Mouse (Mus musculus) erythroblast, adult 5-6 weeks (primary cell): ENCODE data around the gene C1qtnf9. TPM values are rescaled to one million over a fixed set of nuclear protein-coding genes. Genes with fewer than 3 reads are reported as not detected.

Experiments
- total RNA-seq, 2 experiments: library from RNA; stranded (forward) in 1 of 2; stranded (reverse) in 1 of 2; fragments of 150-400 nt in 1 of 2; fragments of 200-764, 138-1000 nt in 1 of 2; gene quantifications; 2 replicates each; pipeline versions ENCODE4 v1.2.3 to v1.2.4; 2015 to 2017; ENCODE audit warnings: low replicate concordance in 2 of 2

C1qtnf9 gene
- total RNA-seq, 2 experiments from 2014 or later = not detected

Other genes with a start within 250 kb of the C1qtnf9 start
- gene Spata13, start 134.1 kb upstream of the C1qtnf9 start, total RNA-seq (2015; ENCODE audit: low replicate concordance) = 7.1 and 25.3 TPM in 2 replicates
- 30.1 and 55.5 TPM in 2 replicates for gene Spata13, start 134.1 kb upstream of the C1qtnf9 start, total RNA-seq (2017; ENCODE audit: low replicate concordance)
- gene Mipep, start 16.4 kb downstream of the C1qtnf9 start, total RNA-seq (2015; ENCODE audit: low replicate concordance) = 1.9 and 2.5 TPM in 2 replicates
- gene Mipep, start 16.4 kb downstream of the C1qtnf9 start, total RNA-seq (2017; ENCODE audit: low replicate concordance) = 3.3 and 7.2 TPM in 2 replicates